Mouse (Mus musculus) midbrain, postnatal 0 days (tissue): ENCODE measurements at regions not wholly inside any gene's neighbourhood (a gene's known extent, or its start where the extent isn't known, plus 50 kb on each side); places are given as distances from the start of the nearest gene placed in this dataset.

Source experiments
- ATAC-seq: fragments of 200-750 bp; cut with Nextera tagmentation; 2 replicates; pipeline ENCODE4 v1.8.0; 2017; ENCODE audit warnings: moderate number of reproducible peaks, mild to moderate bottlenecking, moderate TSS enrichment, moderate library complexity; ENCODE audit not compliant: low FRiP score
- DNase-seq: peaks from one replicate; pipeline ENCODE4 v3.0.0-alpha.2; 2015; ENCODE audit warnings: low spot score
- H3K27ac ChIP-seq: fragments of 300-500 bp; sonication (generic); 2 replicates; pipeline ENCODE4 v1.5.1; 2014; ENCODE audit warnings: low read depth, mild to moderate bottlenecking, low read length, mixed read lengths
- H3K27me3 ChIP-seq: fragments of 300-500 bp; sonication (generic); 2 replicates; pipeline ENCODE4 v1.6.1; 2014; ENCODE audit warnings: low read length, control low read depth, mixed read lengths; ENCODE audit not compliant: insufficient read depth
- H3K36me3 ChIP-seq: fragments of 300-500 bp; sonication (generic); 2 replicates; pipeline ENCODE4 v1.6.1; 2014; ENCODE audit warnings: low read length, control low read depth, mixed read lengths; ENCODE audit not compliant: insufficient read depth
- H3K4me1 ChIP-seq: fragments of 300-500 bp; sonication (generic); 2 replicates; pipeline ENCODE4 v1.6.1; 2014; ENCODE audit warnings: mild to moderate bottlenecking, control low read depth, antibody characterized with exemption, low read length, mixed read lengths; ENCODE audit not compliant: insufficient read depth
- H3K4me2 ChIP-seq: fragments of 300-500 bp; sonication (generic); 2 replicates; pipeline ENCODE4 v1.6.1; 2014; ENCODE audit warnings: low read depth, mild to moderate bottlenecking, low read length, mixed read lengths; ENCODE audit not compliant: poor library complexity, severe bottlenecking
- H3K4me3 ChIP-seq: fragments of 300-500 bp; sonication (generic); 2 replicates; pipeline ENCODE4 v1.5.1; 2014; ENCODE audit warnings: low read depth, mild to moderate bottlenecking, low read length, moderate library complexity
- H3K9ac ChIP-seq: fragments of 300-500 bp; sonication (generic); replicated peaks from 2 replicates; pipeline ENCODE4 v1.6.1; 2014; ENCODE audit warnings: mild to moderate bottlenecking, low read length, moderate library complexity, mixed read lengths; ENCODE audit not compliant: poor library complexity, severe bottlenecking
- H3K9me3 ChIP-seq: fragments of 300-500 bp; sonication (generic); 2 replicates; pipeline ENCODE4 v1.6.1; 2016; ENCODE audit warnings: low read length, control low read depth
- CTCF ChIP-seq: IDR thresholded peaks from 2 replicates; pipeline ENCODE4 v1.5.1; 2016; ENCODE audit warnings: antibody characterized with exemption, mild to moderate bottlenecking
- WGBS: fragments of 180-500 bp; shearing (Covaris S2); extraction: QIAGEN DNeasy Blood & Tissue Kit; methylation state at CpG from one replicate; pipeline ENCODE4 v1.1.7; 2014; 5-methylcytosine and 5-hydroxymethylcytosine counted together

DNA sequence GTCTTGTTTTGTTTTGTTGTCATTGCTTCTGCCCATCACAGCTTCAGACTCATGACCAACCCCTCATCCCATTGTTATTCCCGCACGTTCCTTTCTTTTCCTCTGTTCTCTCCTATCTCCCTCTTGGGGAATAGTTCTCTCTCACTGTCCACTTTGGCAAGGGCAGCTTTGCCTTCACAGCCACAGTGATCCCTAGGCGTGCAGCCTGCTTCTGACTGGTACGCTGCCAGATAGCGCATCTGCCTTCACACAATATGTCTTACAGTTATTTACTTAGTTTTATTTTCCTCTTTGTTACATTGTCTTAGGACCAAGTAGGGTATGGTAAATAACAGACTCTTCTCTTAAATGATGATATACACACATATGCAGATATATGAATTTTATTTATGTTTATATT, 122.9 kb downstream of the Sem1 start:
- DNase-seq (peak; percentile 15), ATAC-seq (no peak)
- Histone ChIP-seq H3K4me2 (no peak overlapping the region), H3K4me1 (no peaks in the 10 kb centered on the region; the same call in 1 of the 2 replicates), H3K9ac (no peak overlapping the region), H3K27me3 (no peaks in the 10 kb centered on the region), H3K27ac (no peak overlapping the region), H3K9me3 (no peaks in the 10 kb centered on the region), H3K36me3 (no peaks in the 10 kb centered on the region), H3K4me3 (no peak overlapping the region)
- 80% methylated on average over 5 of the region's 5 CpGs for WGBS
- no peak for TF ChIP-seq CTCF

DNA sequence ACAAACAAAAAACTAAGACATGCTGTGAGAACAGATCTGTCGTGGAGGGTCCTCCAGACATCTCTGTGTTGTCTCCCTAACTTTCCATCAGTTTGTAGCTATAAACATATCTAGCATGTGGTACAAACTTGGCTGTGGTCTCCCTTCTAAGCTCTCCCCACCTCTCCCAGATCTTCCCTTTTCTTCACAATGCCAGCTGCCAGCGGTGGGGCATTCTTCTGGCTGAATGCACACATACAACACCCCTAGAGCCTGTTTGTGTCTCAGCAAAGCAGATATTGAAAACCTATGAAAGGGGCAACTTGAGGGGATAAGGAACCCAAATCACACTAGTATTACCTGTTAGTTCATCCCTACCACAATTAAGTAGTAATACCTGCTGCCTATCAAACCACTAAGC, 124.1 kb downstream of the Sem1 start:
- no peak overlapping the region for H3K4me3 ChIP-seq
- no peak overlapping the region for H3K27ac ChIP-seq
- no peak for TF ChIP-seq CTCF
- ATAC-seq (no peak), DNase-seq (no peak)
- H3K9me3 ChIP-seq, result no peaks in the 10 kb centered on the region
- H3K36me3 ChIP-seq, result no peaks in the 10 kb centered on the region
- WGBS, result 71% methylated on average over 2 of the region's 2 CpGs
- no peak overlapping the region for H3K9ac ChIP-seq
- H3K27me3 ChIP-seq, result no peaks in the 10 kb centered on the region
- H3K4me2 ChIP-seq, result no peak overlapping the region
- no peaks in the 10 kb centered on the region for H3K4me1 ChIP-seq

DNA sequence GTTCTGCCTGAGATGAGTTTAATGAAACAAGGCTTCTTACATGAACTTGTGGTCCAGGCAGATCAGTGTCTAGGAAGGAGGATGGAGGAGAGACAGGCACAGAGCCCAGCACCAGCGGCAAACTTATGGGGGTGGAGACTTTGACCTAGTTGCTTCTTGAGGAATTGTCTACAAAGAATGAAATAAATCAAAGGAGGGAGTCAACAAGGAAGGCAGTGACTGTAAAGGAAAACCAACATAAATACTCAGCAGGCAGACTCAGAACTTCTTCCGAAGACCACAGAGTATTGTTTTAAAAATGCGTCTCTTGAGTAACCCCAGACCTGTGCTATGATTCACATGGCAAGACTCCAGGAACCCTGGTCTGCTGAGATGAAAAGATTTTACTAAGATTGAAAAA, 143.6 kb downstream of the Sem1 start:
- WGBS, result 75% methylated on average over 3 of the region's 3 CpGs
- H3K27me3 ChIP-seq, result no peaks in the 10 kb centered on the region
- no peak for TF ChIP-seq CTCF
- H3K27ac ChIP-seq, result no peak overlapping the region
- no peak for DNase-seq
- H3K4me2 ChIP-seq, result no peak overlapping the region
- H3K9me3 ChIP-seq, result no peaks in the 10 kb centered on the region
- no peaks in the 10 kb centered on the region for H3K36me3 ChIP-seq
- no peak overlapping the region for H3K4me3 ChIP-seq
- no peaks in the 10 kb centered on the region for H3K4me1 ChIP-seq
- no peak for ATAC-seq
- H3K9ac ChIP-seq, result no peak overlapping the region

DNA sequence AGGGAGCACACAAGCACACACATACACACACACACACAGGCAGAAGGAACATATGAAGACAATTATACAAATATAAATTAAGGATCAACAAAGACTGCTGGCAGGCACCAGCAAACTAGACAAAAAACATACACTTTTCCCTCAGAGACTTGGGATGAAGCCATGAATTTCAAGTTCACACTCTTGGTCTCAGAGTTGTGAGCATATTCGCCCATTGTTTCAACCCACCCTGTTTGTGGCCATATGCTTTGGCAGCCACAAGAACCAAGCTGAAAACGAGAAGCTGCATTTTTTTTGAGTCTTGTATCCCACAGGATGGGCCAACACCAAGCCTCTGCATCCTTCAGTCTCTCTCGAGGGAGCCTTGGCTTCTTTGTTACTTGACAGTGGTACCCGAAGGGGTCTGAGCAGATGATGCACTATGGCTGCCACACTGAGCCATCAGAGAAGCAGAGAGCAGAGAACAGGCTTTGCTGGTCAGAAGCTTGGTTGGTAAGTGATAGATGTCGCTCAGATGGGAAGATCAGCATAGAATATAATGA, 144.1 kb downstream of the Sem1 start:
- ATAC-seq (no peak), DNase-seq (no peak)
- H3K27me3 ChIP-seq, result no peaks in the 10 kb centered on the region
- no peaks in the 10 kb centered on the region for H3K9me3 ChIP-seq
- no peaks in the 10 kb centered on the region for H3K4me1 ChIP-seq
- H3K27ac ChIP-seq, result no peak overlapping the region
- WGBS, result 72% methylated on average over 5 of the region's 5 CpGs
- no peaks in the 10 kb centered on the region for H3K36me3 ChIP-seq
- H3K9ac ChIP-seq, result no peak overlapping the region
- H3K4me2 ChIP-seq, result no peak overlapping the region
- H3K4me3 ChIP-seq, result no peak overlapping the region
- TF ChIP-seq CTCF, result no peak

DNA sequence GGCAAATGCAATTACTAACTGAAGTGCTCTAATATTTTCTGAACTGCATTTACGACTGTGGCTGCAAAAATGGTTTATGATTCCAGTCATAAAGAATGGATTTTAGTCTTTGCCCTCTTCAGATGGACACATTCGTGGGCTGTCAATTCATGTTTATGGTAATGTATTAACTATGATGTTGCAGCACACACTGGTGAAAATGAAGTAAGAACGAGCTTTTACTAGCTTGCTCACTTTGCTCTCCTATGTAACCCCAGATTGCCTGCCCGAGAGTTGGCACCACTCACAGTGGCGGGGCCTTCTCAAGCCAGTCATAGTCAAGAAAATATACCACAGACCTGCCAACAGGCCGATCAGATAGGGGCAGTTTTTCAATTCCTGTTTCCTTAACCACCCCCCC, 145.3 kb downstream of the Sem1 start:
- WGBS, result 88% methylated on average over 6 of the region's 6 CpGs
- Histone ChIP-seq H3K9me3 (no peaks in the 10 kb centered on the region), H3K9ac (no peak overlapping the region), H3K27me3 (no peaks in the 10 kb centered on the region), H3K4me3 (no peak overlapping the region), H3K4me1 (no peaks in the 10 kb centered on the region), H3K36me3 (no peaks in the 10 kb centered on the region), H3K27ac (no peak overlapping the region), H3K4me2 (no peak overlapping the region)
- no peak for DNase-seq
- ATAC-seq, result no peak
- TF ChIP-seq CTCF, result no peak

DNA sequence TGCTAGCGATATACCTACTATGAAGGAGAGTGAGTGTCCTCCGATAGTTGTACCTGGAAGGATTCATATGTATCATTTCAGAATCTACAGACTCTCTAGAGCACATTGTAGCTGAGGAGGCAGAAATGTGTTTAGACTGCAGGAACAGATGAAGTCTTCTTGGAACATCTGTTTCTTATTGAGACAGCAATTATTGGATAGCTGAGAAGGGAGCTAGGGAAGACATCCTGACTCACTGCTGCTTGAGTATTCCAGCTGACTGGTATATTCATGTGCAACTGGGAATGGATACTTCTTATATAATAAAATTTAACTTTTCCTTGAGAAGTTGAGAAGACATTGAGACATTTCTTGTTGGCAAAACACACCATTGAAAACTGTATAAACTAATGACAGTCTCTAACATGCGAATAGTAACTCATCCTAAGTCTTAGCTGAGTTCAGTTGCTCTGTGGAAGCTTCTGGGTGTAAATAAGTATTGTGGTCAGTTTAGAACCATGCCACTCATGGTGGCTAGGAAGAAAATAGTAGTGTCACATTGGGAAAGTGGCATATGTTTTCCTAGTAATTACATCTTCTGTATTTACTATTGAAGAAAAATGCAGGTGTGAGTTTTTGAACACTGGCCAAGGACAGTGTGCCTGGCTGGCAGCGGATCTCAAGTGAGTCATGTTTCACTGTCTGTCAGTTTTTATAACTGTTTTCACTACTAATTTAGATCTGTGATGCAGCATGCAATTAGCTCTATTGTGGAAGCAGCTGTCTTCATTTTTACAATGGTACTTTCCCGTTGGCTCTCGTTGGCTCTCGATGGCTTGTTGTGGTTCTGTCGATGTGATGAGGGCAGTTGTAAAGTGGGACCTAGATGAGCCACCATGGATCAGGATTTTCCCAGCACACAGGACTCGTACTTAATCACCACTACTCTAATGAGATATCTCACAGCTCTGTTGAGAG, 163.5 kb downstream of the Sem1 start:
- DNase-seq (no peak), ATAC-seq (no peak)
- Histone ChIP-seq H3K36me3 (no peaks in the 10 kb centered on the region), H3K27ac (no peak overlapping the region), H3K4me2 (no peak overlapping the region), H3K9me3 (no peaks in the 10 kb centered on the region), H3K4me3 (no peak overlapping the region), H3K4me1 (no peaks in the 10 kb centered on the region), H3K9ac (no peak overlapping the region), H3K27me3 (no peaks in the 10 kb centered on the region)
- WGBS, result 85% methylated on average over 9 of the region's 9 CpGs
- TF ChIP-seq CTCF, result no peak
